In the genomic region with DNA sequence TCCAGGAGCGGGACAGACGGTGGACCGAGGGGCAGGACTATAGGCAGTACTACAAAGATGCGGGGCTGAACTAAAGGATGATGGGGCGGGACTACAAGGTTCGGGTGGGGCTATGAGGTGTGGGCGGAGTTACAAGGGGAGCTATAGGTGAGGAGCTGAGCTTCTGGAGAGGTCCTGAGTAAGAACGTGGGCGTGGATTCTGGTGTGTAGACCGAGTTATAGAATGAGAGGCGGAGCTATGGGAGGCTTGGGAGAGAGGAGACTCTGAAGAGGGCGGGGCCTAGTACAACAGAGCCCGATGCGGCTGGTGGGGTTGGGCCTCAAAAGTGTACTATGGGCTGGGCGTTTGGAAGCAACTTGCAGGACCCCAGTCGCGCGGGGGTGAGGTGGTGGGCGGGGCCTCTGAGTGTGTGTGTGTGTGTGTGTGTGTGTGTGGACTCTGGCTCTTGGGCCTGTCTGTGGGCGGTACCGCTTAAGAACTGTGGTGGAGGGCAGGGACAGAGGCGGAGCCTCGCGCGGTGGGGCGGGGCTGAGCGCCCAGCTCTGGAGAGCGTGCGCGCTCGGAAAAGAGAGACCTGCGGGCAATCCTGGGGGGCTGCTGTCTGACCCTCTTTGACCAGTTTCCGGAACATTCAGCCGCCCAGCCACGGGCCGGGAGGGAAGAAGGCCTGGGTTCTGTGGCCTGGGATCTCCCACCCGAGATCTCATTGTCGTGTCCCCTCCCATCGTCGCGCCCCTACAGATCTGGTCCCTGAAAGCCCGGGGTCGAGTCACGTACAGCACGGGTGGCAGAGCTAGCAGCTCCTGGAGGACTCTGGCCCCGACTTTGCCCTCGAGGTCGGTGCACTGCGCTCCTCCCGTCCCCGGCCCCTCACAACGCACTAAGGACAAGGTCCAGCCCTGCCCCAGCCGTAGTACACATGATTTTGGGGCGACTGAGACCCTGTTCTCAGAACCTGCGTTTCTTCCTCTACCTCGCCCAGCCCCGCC, we compare ENCODE assay signal across 1 mouse cellular context.
TF ChIP-seq lines count a peak whose summit lies in the region.

No protein-coding gene starts in this region.

TF ChIP-seq in ES-E14, 5 proteins besides CTCF, POLR2A, EP300 and RAD21:
- TF ChIP-seq CHD2 (IDR thresholded peaks at IDR 0.05; ENCODE audit: low read depth, low read length) (no peak), MAFK (IDR thresholded peaks at IDR 0.05; ENCODE audit: insufficient read depth, low read depth, low read length) (no peak), HCFC1 (IDR thresholded peaks at IDR 0.05; ENCODE audit: borderline replicate concordance, insufficient read depth, low read length) (no peak), ZNF384 (IDR thresholded peaks at IDR 0.05; ENCODE audit: low read depth, low read length) (no peak), ZC3H11A (IDR thresholded peaks at IDR 0.05; ENCODE audit: borderline replicate concordance, low read depth, low read length) (no peak)
